Mouse (Mus musculus) olfactory bulb, adult 2 months (tissue): ENCODE measurements around the gene Coq3.

Experiments used
- CTCF ChIP-seq: fragments of 200-500 bp; IDR thresholded peaks from 2 replicates; pipeline ENCODE4 v1.5.1; 2012; ENCODE audit warnings: low read depth, mild to moderate bottlenecking, low read length, moderate library complexity; ENCODE audit not compliant: insufficient read depth
- POLR2A ChIP-seq: fragments of 200-500 bp; IDR thresholded peaks from 2 replicates; pipeline ENCODE4 v1.6.1; 2012; ENCODE audit warnings: mild to moderate bottlenecking, low read depth, low read length, moderate library complexity; ENCODE audit not compliant: insufficient read depth

DNA sequence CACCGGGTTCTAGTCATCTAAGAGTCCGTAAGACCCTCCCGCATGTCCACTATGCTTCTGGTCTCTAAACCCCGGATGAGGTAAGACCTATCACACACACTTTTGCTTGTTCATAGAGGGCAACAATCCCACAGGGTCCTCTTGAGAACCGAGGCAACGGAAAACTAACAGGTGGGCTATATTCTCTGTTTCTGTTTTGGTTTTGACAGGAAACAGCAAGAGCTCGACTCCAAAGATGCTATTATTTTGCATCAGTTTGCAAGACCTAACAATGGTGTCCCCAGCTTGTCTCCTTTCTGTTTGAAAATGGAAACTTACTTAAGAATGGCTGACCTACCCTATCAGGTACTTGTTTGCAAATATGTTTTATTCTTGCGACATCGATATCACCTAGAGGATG lies 57.0 kb downstream of the Coq3 start:
- TF ChIP-seq CTCF (no peak), POLR2A (no peak)
